In genomic region chr13:107795516-107795915, GRCm38 (mm10) we compare ENCODE assay signal across 29 mouse cellular contexts.
"Had no signal": no experiment of that assay in that cellular context is flagged by ENCODE, and none has a peak within 500 bp of the region (broad histone marks: within the 10 kb centered on the region; RNA-seq: fewer than 3 reads in every experiment).

No protein-coding gene starts in this region.

- H3K27ac ChIP-seq: forebrain, embryonic 15.5 days; gastrocnemius, adult 2 months; heart, adult 2 months; heart, embryonic 13.5 days; heart, embryonic 15.5 days; hindbrain, embryonic 12.5 days; hindbrain, embryonic 15.5 days; hindbrain, postnatal 0 days; intestine, embryonic 15.5 days; limb, embryonic 15.5 days; liver, embryonic 13.5 days; liver, embryonic 15.5 days had no signal

- H3K4me3 ChIP-seq: forebrain, embryonic 15.5 days; gastrocnemius, adult 2 months; heart, adult 2 months; heart, embryonic 13.5 days; heart, embryonic 15.5 days; hindbrain, embryonic 12.5 days; hindbrain, embryonic 15.5 days; intestine, embryonic 15.5 days; limb, embryonic 15.5 days; liver, embryonic 13.5 days; liver, embryonic 15.5 days had no signal

- DNase-seq: forebrain, postnatal 0 days; gastrocnemius, adult 2 months; gastrocnemius, postnatal 10 days; gastrocnemius, postnatal 25 days; heart, adult 11 months; heart, adult 2 months; heart, postnatal 14 days; heart, postnatal 36 days; kidney, adult 18-20 months; kidney, adult 8-10 months; kidney, postnatal 10 days; kidney, postnatal 25 days; kidney, postnatal 4 days; layer of hippocampus, adult 9-11 months; layer of hippocampus, postnatal 36 days; liver, embryonic 13.5 days; liver, postnatal 0 days had no signal

- H3K4me1 ChIP-seq: liver, embryonic 15.5 days had no signal

- H3K9ac ChIP-seq: forebrain, embryonic 15.5 days; forebrain, postnatal 0 days; heart, embryonic 13.5 days; heart, embryonic 15.5 days; hindbrain, embryonic 12.5 days; hindbrain, embryonic 15.5 days; intestine, embryonic 15.5 days; limb, embryonic 15.5 days; liver, embryonic 13.5 days; liver, embryonic 15.5 days; liver, postnatal 0 days had no signal

- ATAC-seq: forebrain, embryonic 15.5 days; forebrain, postnatal 0 days; hindbrain, postnatal 0 days; inflammation-experienced regulatory T-cells, adult 6 months; intestine, embryonic 15.5 days; intestine, postnatal 0 days; liver, postnatal 0 days had no signal

- H3K4me2 ChIP-seq: forebrain, embryonic 15.5 days; heart, embryonic 11.5 days; heart, embryonic 13.5 days; heart, embryonic 15.5 days; hindbrain, embryonic 12.5 days; hindbrain, embryonic 15.5 days; intestine, embryonic 15.5 days; limb, embryonic 15.5 days; liver, embryonic 13.5 days; liver, embryonic 15.5 days had no signal

- H3K36me3 ChIP-seq: forebrain, embryonic 15.5 days; heart, embryonic 13.5 days; heart, embryonic 15.5 days; hindbrain, embryonic 12.5 days; hindbrain, embryonic 15.5 days; intestine, embryonic 15.5 days; limb, embryonic 15.5 days; liver, embryonic 13.5 days; liver, embryonic 15.5 days had no signal

- H3K9me3 ChIP-seq: forebrain, embryonic 15.5 days; heart, embryonic 13.5 days; heart, embryonic 15.5 days; hindbrain, embryonic 12.5 days; hindbrain, embryonic 15.5 days; intestine, embryonic 15.5 days; limb, embryonic 15.5 days; liver, embryonic 13.5 days; liver, embryonic 15.5 days had no signal

- H3K27me3 ChIP-seq: forebrain, embryonic 15.5 days; heart, embryonic 13.5 days; heart, embryonic 15.5 days; hindbrain, embryonic 12.5 days; hindbrain, embryonic 15.5 days; intestine, embryonic 15.5 days; limb, embryonic 15.5 days; liver, embryonic 13.5 days; liver, embryonic 15.5 days had no signal
